Mouse (Mus musculus): Measurements from ENCODE around the gene Ttc29.

GRCm38 (mm10) chr8:78290274-78290673 lies 77.2 kb downstream of the Ttc29 start:
- TF ChIP-seq CTCF (conservative IDR thresholded peaks at IDR 0.05; ENCODE audit: low read length) (no peak), NANOG (IDR thresholded peaks at IDR 0.05; ENCODE audit: borderline replicate concordance, low read length) (no peak), POU5F1 (IDR thresholded peaks at IDR 0.05; ENCODE audit: borderline replicate concordance, low read length) (no peak)

Data from E14TG2a.4 (cell line).